Comparison of ENCODE assay signal across 29 mouse cellular contexts in the genomic region with DNA sequence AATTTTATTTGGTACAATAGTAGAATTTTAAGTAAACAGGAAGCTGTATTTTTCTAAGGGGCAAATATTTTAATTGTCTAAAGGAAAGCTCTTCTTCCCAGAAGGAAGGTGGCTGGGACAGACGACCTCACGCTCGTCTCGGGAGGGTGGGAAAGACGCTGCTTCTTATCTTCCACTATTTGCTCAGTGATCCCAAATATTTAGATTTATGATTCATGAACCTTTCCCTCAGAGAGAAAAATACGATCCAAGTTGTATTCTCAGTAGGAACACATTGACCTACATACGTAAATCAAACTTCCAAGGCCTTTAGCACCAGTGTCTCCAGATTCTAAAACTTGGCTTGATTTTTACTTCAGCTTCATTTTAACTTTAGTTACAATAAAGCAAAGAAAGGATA.
DNase-seq lines count a peak whose midpoint lies in the region; ATAC-seq and TF ChIP-seq lines count a peak whose summit lies in the region.
"Had no signal": no experiment of that assay in that cellular context is flagged by ENCODE, and none has a peak within 500 bp of the region (broad histone marks: within the 10 kb centered on the region; RNA-seq: fewer than 3 reads in every experiment).

No protein-coding gene starts in this region.

- H3K4me2 ChIP-seq in midbrain, embryonic 11.5 days = no peak overlapping the region
- H3K4me2 ChIP-seq: embryonic facial prominence, embryonic 13.5 days; forebrain, embryonic 12.5 days; forebrain, embryonic 15.5 days; heart, embryonic 13.5 days; hindbrain, embryonic 12.5 days; hindbrain, embryonic 15.5 days had no signal

- WGBS in kidney, adult 2 months = 69% methylated on average over 7 of the region's 7 CpGs
- 85% methylated on average over 7 of the region's 7 CpGs for WGBS in midbrain, embryonic 11.5 days

- H3K9me3 ChIP-seq in midbrain, embryonic 11.5 days (ENCODE audit: control insufficient read depth, low read length) = no peaks in the 10 kb centered on the region
- H3K9me3 ChIP-seq: embryonic facial prominence, embryonic 10.5 days; embryonic facial prominence, embryonic 13.5 days; forebrain, embryonic 12.5 days; forebrain, embryonic 15.5 days; heart, embryonic 10.5 days; heart, embryonic 13.5 days; hindbrain, embryonic 12.5 days; hindbrain, embryonic 15.5 days had no signal

- TF ChIP-seq POLR2A in kidney, adult 2 months (IDR thresholded peaks at IDR 0.05; ENCODE audit: low read depth, low read length) = no peak

- H3K36me3 ChIP-seq in kidney, adult 2 months (ENCODE audit: control insufficient read depth, insufficient read depth, low read length) = no peaks in the 10 kb centered on the region
- no peaks in the 10 kb centered on the region for H3K36me3 ChIP-seq in midbrain, embryonic 11.5 days (ENCODE audit: control insufficient read depth, insufficient read depth, low read length)
- H3K36me3 ChIP-seq: embryonic facial prominence, embryonic 10.5 days; embryonic facial prominence, embryonic 13.5 days; forebrain, embryonic 12.5 days; forebrain, embryonic 15.5 days; G1E; heart, embryonic 10.5 days; heart, embryonic 13.5 days; hindbrain, embryonic 12.5 days; hindbrain, embryonic 15.5 days had no signal

- no peaks in the 10 kb centered on the region for H3K27me3 ChIP-seq in kidney, adult 2 months (replicated peaks; ENCODE audit: control insufficient read depth, insufficient read depth, low read length)
- H3K27me3 ChIP-seq in midbrain, embryonic 11.5 days (ENCODE audit: control insufficient read depth, insufficient read depth, low read length) = no peaks in the 10 kb centered on the region
- H3K27me3 ChIP-seq: CH12.LX; embryonic facial prominence, embryonic 13.5 days; forebrain, embryonic 12.5 days; forebrain, embryonic 15.5 days; heart, embryonic 13.5 days; hindbrain, embryonic 12.5 days; hindbrain, embryonic 15.5 days had no signal

- H3K27ac ChIP-seq in kidney, adult 2 months (ENCODE audit: insufficient read depth, low read depth, low read length) = no peak overlapping the region
- H3K27ac ChIP-seq in midbrain, embryonic 11.5 days (ENCODE audit: low read depth, low read length) = no peak overlapping the region
- H3K27ac ChIP-seq: embryonic facial prominence, embryonic 10.5 days; embryonic facial prominence, embryonic 13.5 days; forebrain, embryonic 12.5 days; forebrain, embryonic 15.5 days; heart, adult 2 months; heart, embryonic 10.5 days; heart, embryonic 13.5 days; hindbrain, embryonic 12.5 days; hindbrain, embryonic 15.5 days had no signal

- no peak overlapping the region for H3K9ac ChIP-seq in midbrain, embryonic 11.5 days (ENCODE audit: low read length)
- H3K9ac ChIP-seq: embryonic facial prominence, embryonic 13.5 days; forebrain, embryonic 12.5 days; forebrain, embryonic 15.5 days; heart, embryonic 13.5 days; hindbrain, embryonic 12.5 days; hindbrain, embryonic 15.5 days had no signal

- H3K4me1 ChIP-seq in kidney, adult 2 months (ENCODE audit: control insufficient read depth, insufficient read depth, low read length) = no peaks in the 10 kb centered on the region
- no peaks in the 10 kb centered on the region for H3K4me1 ChIP-seq in midbrain, embryonic 11.5 days (ENCODE audit: control insufficient read depth, insufficient read depth, low read length)
- H3K4me1 ChIP-seq: embryonic facial prominence, embryonic 10.5 days; embryonic facial prominence, embryonic 13.5 days; heart, embryonic 10.5 days; hindbrain, embryonic 12.5 days had no signal

- ATAC-seq in midbrain, embryonic 11.5 days (ENCODE audit: low FRiP score) = no peak
- ATAC-seq: forebrain, embryonic 15.5 days; Patski had no signal

- no peak for TF ChIP-seq CTCF in kidney, adult 2 months (conservative IDR thresholded peaks at IDR 0.05; ENCODE audit: insufficient read depth, insufficient read length, low read depth, low read length)

- peak; percentile 6 for DNase-seq in adrenal gland, postnatal 10 days
- no peak for DNase-seq in adrenal gland, adult 18-20 months (ENCODE audit: low spot score in 2 of 2)
- peak; percentile 6 for DNase-seq in kidney, postnatal 14 days
- no peak for DNase-seq in kidney, adult 2 months
- DNase-seq in mesoderm, embryonic 11.5 days (ENCODE audit: low read depth, low spot score) = peak; percentile 6
- peak; percentile 6 for DNase-seq in skeletal muscle tissue, adult 2 months (ENCODE audit: low read depth, low spot score)
- no peak for DNase-seq in midbrain, embryonic 11.5 days (ENCODE audit: low spot score, missing footprints)
- DNase-seq: adrenal gland, postnatal 25 days; B cell, adult 2 months; cerebellum, adult 11-12 months; cerebellum, adult 8-10 months; cerebellum, postnatal 10 days; cerebellum, postnatal 36 days; embryo, embryonic 11 days; gastrocnemius, postnatal 25 days; heart, adult 2 months; heart, postnatal 14 days had no signal

- H3K4me3 ChIP-seq in kidney, adult 2 months (ENCODE audit: insufficient read depth, low read depth, low read length) = no peak overlapping the region
- no peak overlapping the region for H3K4me3 ChIP-seq in midbrain, embryonic 11.5 days (ENCODE audit: low read depth, low read length)
- H3K4me3 ChIP-seq: embryonic facial prominence, embryonic 10.5 days; embryonic facial prominence, embryonic 13.5 days; erythroblast, embryonic 14.5 days; forebrain, embryonic 12.5 days; forebrain, embryonic 15.5 days; heart, adult 2 months; heart, embryonic 10.5 days; heart, embryonic 13.5 days; hindbrain, embryonic 12.5 days; hindbrain, embryonic 15.5 days had no signal

Comparison
In these comparisons a context has a peak if more than half of its experiments do, and no peak if none do; other contexts are left out.
1. DNase-seq: peak in adrenal gland, postnatal 10 days (single experiment), kidney, postnatal 14 days (single experiment), mesoderm, embryonic 11.5 days (single experiment) and skeletal muscle tissue, adult 2 months (single experiment); none in adrenal gland, adult 18-20 months (0 of 2), kidney, adult 2 months (single experiment) and midbrain, embryonic 11.5 days (single experiment).